Mouse (Mus musculus) layer of hippocampus, adult 9-11 months (tissue): Measurements from ENCODE around the gene Cort.
"Not testable (repeated sequence)": the region's sequence is repeated elsewhere in the genome, so short reads cannot be mapped to it uniquely, and the experiment has no call there.

Source experiments
- DNase-seq: peaks from one replicate; pipeline ENCODE4 v3.0.0; 2022

Cort gene

GRCm38 (mm10) chr4:149126663-149127062 lies at the start of gene Cort:
TSS of gene Cort (minus strand) at chr4:149126763.
- DNase-seq, result no peak

GRCm38 (mm10) chr4:149173661-149174060 lies 47.1 kb upstream of the Cort start:
- peak; percentile 61 for DNase-seq

GRCm38 (mm10) chr4:149172666-149173065 lies 46.1 kb upstream of the Cort start:
- DNase-seq, result peak; percentile 14

- no peak for DNase-seq
Measured at GRCm38 (mm10) chr4:149172083-149172482, 45.5 kb upstream of the Cort start.

GRCm38 (mm10) chr4:149171581-149171981 lies 45.0 kb upstream of the Cort start:
- peak; percentile 27 for DNase-seq

GRCm38 (mm10) chr4:149170394-149170931 lies 43.9 kb upstream of the Cort start:
- no peak for DNase-seq

- not testable (repeated sequence) for DNase-seq
Measured at GRCm38 (mm10) chr4:149169926-149170325, 43.4 kb upstream of the Cort start.

- no peak for DNase-seq
Measured at GRCm38 (mm10) chr4:149168016-149168415, 41.5 kb upstream of the Cort start.

GRCm38 (mm10) chr4:149166957-149167611 lies 40.5 kb upstream of the Cort start:
- peak; percentile 42 for DNase-seq

GRCm38 (mm10) chr4:149166215-149166946 lies 39.8 kb upstream of the Cort start, which contains the start of gene Pgd:
TSS of gene Pgd (minus strand) at chr4:149166771.
- DNase-seq, result peak; percentile 98

GRCm38 (mm10) chr4:149164150-149164549 lies 37.6 kb upstream of the Cort start:
- DNase-seq, result no peak

- no peak for DNase-seq
Measured at GRCm38 (mm10) chr4:149163196-149163595, 36.6 kb upstream of the Cort start.

- DNase-seq, result no peak
Measured at GRCm38 (mm10) chr4:149161166-149161565, 34.6 kb upstream of the Cort start.

- DNase-seq, result no peak
Measured at GRCm38 (mm10) chr4:149159891-149160290, 33.3 kb upstream of the Cort start.

GRCm38 (mm10) chr4:149159203-149159602 lies 32.6 kb upstream of the Cort start:
- no peak for DNase-seq

GRCm38 (mm10) chr4:149157415-149157973 lies 30.9 kb upstream of the Cort start:
- DNase-seq, result no peak

- peak; percentile 66 for DNase-seq
Measured at GRCm38 (mm10) chr4:149155711-149156110, 29.1 kb upstream of the Cort start.

GRCm38 (mm10) chr4:149154859-149155258 lies 28.3 kb upstream of the Cort start:
- DNase-seq, result no peak

- DNase-seq, result no peak
Measured at GRCm38 (mm10) chr4:149150721-149151120, 24.2 kb upstream of the Cort start.

GRCm38 (mm10) chr4:149150256-149150655 lies 23.7 kb upstream of the Cort start:
- no peak for DNase-seq

GRCm38 (mm10) chr4:149149611-149150010 lies 23.0 kb upstream of the Cort start:
- no peak for DNase-seq

- no peak for DNase-seq
Measured at GRCm38 (mm10) chr4:149149196-149149595, 22.6 kb upstream of the Cort start.

GRCm38 (mm10) chr4:149148084-149148483 lies 21.5 kb upstream of the Cort start:
- DNase-seq, result no peak

- DNase-seq, result no peak
Measured at GRCm38 (mm10) chr4:149147528-149147927, 21.0 kb upstream of the Cort start.
